Mouse (Mus musculus) liver, adult 2 months (tissue): ENCODE results near the gene Crhbp.

Source experiments
- CTCF ChIP-seq: fragments of 200-500 bp; IDR thresholded peaks from 2 replicates; pipeline ENCODE4 v1.5.1; 2011; ENCODE audit warnings: low read depth, low read length, control low read depth
- POLR2A ChIP-seq: fragments of 200-500 bp; IDR thresholded peaks from 2 replicates; pipeline ENCODE4 v1.6.1; 2011; ENCODE audit warnings: low read length, control low read depth; ENCODE audit not compliant: insufficient read depth; ENCODE audit errors: extremely low read depth

GRCm38 (mm10) chr13:95382418-95382817 lies 62.3 kb downstream of the Crhbp start:
- TF ChIP-seq CTCF (no peak), POLR2A (no peak)
